Mouse (Mus musculus): Measurements from ENCODE around the gene Mapk10. TPM values are rescaled to one million over a fixed set of nuclear protein-coding genes. Genes with fewer than 3 reads are reported as not detected.

Gene Mapk10
- total and polyA plus RNA-seq, 3 experiments = 0.10 to 0.95 (median 0.47) TPM

DNA sequence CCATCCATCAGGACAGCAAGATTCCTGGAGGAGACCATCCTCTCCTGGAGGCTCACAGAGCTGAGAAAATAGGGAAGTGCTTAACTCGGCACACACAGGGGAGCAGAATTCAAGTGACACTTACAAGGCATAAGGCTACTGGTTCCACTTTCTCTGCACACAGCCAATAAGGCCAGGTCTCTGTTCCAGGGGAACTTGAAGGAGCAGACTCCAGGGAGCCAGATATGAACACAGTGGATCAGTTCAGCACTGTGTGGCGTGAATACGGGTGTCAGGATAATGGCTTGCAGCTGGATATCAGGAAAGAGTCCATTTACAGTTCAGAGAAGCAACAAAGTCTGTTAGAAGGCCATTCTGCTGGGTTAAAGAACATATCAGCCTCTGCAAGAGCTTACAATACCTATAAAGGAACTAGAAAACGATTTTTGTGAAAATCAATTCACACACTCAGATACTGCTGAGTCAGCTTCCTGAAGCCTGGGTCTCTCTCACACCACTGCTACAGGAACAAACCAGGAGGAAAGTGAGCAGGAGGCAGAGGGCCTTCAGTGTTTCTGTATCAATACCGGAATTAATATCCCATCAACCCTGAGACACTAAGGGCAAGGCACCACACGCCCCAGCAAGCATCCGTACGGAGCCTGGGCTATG lies 263.9 kb downstream of the Mapk10 start:
- H3K9me3 ChIP-seq (replicated peaks; ENCODE audit: low read length) = no peaks in the 10 kb centered on the region
- DNase-seq (ENCODE audit: extremely low read depth) = no peak

DNA sequence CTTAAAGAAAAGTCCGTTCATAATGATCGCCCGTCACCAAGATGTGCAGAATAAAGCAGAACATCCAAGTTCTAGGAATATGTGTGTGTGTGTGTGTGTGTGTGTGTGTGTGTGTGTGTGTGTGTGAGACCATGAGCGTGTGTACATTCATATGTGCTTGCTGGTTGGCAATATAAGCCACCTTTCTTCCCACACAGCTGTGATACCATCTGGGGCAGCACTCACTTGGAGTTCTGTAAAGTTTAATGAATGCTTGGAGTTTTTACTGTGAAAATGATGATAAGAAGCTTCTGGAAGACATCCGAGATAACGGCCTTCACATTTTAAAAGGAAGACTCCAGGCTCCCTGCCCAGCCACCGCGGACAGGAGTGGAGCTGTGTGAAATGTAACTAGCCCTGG lies 264.5 kb downstream of the Mapk10 start:
- Histone ChIP-seq H3K36me3 (replicated peaks in 1 of 2; ENCODE audit: control insufficient read depth in 1 of 2, insufficient read depth in 1 of 2, low read length in 1 of 2) (no peaks in the 10 kb centered on the region), H3K9me3 (replicated peaks; ENCODE audit: low read length) (no peaks in the 10 kb centered on the region), H3K9ac (ENCODE audit: insufficient read depth, low read depth) (no peak overlapping the region), H3K4me3 (replicated peaks in 1 of 3; ENCODE audit: low read depth in 2 of 3, low read length in 2 of 3, poor library complexity in 1 of 3) (no peak overlapping the region), H3K27me3 (replicated peaks) (no peaks in the 10 kb centered on the region), H3K79me2 (replicated peaks; ENCODE audit: control insufficient read depth, extremely low read depth, insufficient read depth, poor library complexity, severe bottlenecking) (no peaks in the 10 kb centered on the region), H3K4me2 (ENCODE audit: insufficient read depth, low read depth, poor library complexity, severe bottlenecking) (no peak overlapping the region), H3K4me1 (ENCODE audit: control insufficient read depth in 1 of 2, insufficient read depth in 2 of 2) (no peaks in the 10 kb centered on the region), H3K27ac (ENCODE audit: insufficient read depth, low read depth) (no peak overlapping the region)
- dilution Hi-C loops (cut with MboI; ENCODE audit: extremely low pct_ligation_motif_present, extremely low pct_unique_long_range_greater_than_20kb, low sequenced_read_pairs) = no loop called here
- in situ Hi-C loops (cut with MboI; ENCODE audit: low pct_ligation_motif_present, low pct_unique_long_range_greater_than_20kb, low sequenced_read_pairs) = no loop called here
- no peak for DNase-seq (ENCODE audit: extremely low read depth)
- no peak for TF ChIP-seq PAX5 (IDR thresholded peaks at IDR 0.05; ENCODE audit: low read length)
- no peak for TF ChIP-seq JUN (IDR thresholded peaks at IDR 0.05; ENCODE audit: insufficient read depth, low read depth, low read length)
- no peak for TF ChIP-seq USF2 (conservative IDR thresholded peaks at IDR 0.05; ENCODE audit: low read depth, low read length)
- no peak for TF ChIP-seq CTCF (conservative IDR thresholded peaks at IDR 0.05 in 1 of 2, IDR thresholded peaks at IDR 0.05 in 1 of 2; ENCODE audit: low read depth in 2 of 2, low read length in 2 of 2)
- no peak for TF ChIP-seq SMC3 (IDR thresholded peaks at IDR 0.05; ENCODE audit: low read depth, low read length)
- TF ChIP-seq EP300 (IDR thresholded peaks at IDR 0.05; ENCODE audit: low read length) = no peak
- no peak for TF ChIP-seq CHD1 (IDR thresholded peaks at IDR 0.05; ENCODE audit: low read depth, low read length)
- TF ChIP-seq IRF4 (IDR thresholded peaks at IDR 0.05; ENCODE audit: low read depth, low read length) = no peak
- TF ChIP-seq GABPA (IDR thresholded peaks at IDR 0.05; ENCODE audit: insufficient replicate concordance, low read depth, low read length) = no peak
- no peak for TF ChIP-seq ZNF384 (IDR thresholded peaks at IDR 0.05; ENCODE audit: low read depth, low read length)
- TF ChIP-seq MXI1 (IDR thresholded peaks at IDR 0.05; ENCODE audit: low read depth, low read length) = no peak
- TF ChIP-seq KAT2A (IDR thresholded peaks at IDR 0.05; ENCODE audit: insufficient replicate concordance, low read length) = no peak
- no peak for TF ChIP-seq POLR2AphosphoS2 (IDR thresholded peaks at IDR 0.05; ENCODE audit: low read depth, low read length)
- TF ChIP-seq NRF1 (IDR thresholded peaks at IDR 0.05; ENCODE audit: low read depth, low read length) = no peak
- no peak for TF ChIP-seq MYC (IDR thresholded peaks at IDR 0.05; ENCODE audit: low read depth, low read length)

More for the DNA sequence above, 263.9 kb downstream of the Mapk10 start:
- Histone ChIP-seq H3K4me2 (ENCODE audit: insufficient read depth, low read depth, poor library complexity, severe bottlenecking) (no peak overlapping the region), H3K4me3 (replicated peaks in 1 of 3; ENCODE audit: low read depth in 2 of 3, low read length in 2 of 3, poor library complexity in 1 of 3) (no peak overlapping the region), H3K27me3 (replicated peaks) (no peaks in the 10 kb centered on the region), H3K36me3 (replicated peaks in 1 of 2; ENCODE audit: control insufficient read depth in 1 of 2, insufficient read depth in 1 of 2, low read length in 1 of 2) (no peaks in the 10 kb centered on the region), H3K4me1 (ENCODE audit: control insufficient read depth in 1 of 2, insufficient read depth in 2 of 2) (no peaks in the 10 kb centered on the region), H3K79me2 (replicated peaks; ENCODE audit: control insufficient read depth, extremely low read depth, insufficient read depth, poor library complexity, severe bottlenecking) (no peaks in the 10 kb centered on the region), H3K27ac (ENCODE audit: insufficient read depth, low read depth) (no peak overlapping the region), H3K9ac (ENCODE audit: insufficient read depth, low read depth) (no peak overlapping the region)
- dilution Hi-C loops (cut with MboI; ENCODE audit: extremely low pct_ligation_motif_present, extremely low pct_unique_long_range_greater_than_20kb, low sequenced_read_pairs) = no loop called here
- TF ChIP-seq RAD21 (IDR thresholded peaks at IDR 0.05; ENCODE audit: low read depth, low read length) = no peak
- TF ChIP-seq MAFK (IDR thresholded peaks at IDR 0.05; ENCODE audit: insufficient replicate concordance, low read length) = peak; percentile 92
- no peak for TF ChIP-seq MEF2A (IDR thresholded peaks at IDR 0.05; ENCODE audit: borderline replicate concordance, low read depth, low read length)
- in situ Hi-C loops (cut with MboI; ENCODE audit: low pct_ligation_motif_present, low pct_unique_long_range_greater_than_20kb, low sequenced_read_pairs) = no loop called here
